Mouse (Mus musculus): Measurements from ENCODE around the gene Sipa1l1. TPM values are rescaled to one million over a fixed set of nuclear protein-coding genes. Genes with fewer than 3 reads are reported as not detected.

Sipa1l1 gene
- polyA plus RNA-seq, 1 experiment from 2014 or later = 25.6 TPM

GRCm38 (mm10) chr12:82196615-82197146, 27.6 kb downstream of the Sipa1l1 start:
- no peaks in the 10 kb centered on the region for H3K27me3 ChIP-seq
- no peak overlapping the region for H3K4me2 ChIP-seq (replicated peaks)
- H3K4me3 ChIP-seq = no peak overlapping the region
- 0 out of 2 replicates have a peak overlapping the region, but pooled peaks have one; percentile 8 for H3K27ac ChIP-seq (replicated peaks)
- no peak overlapping the region for H3K9ac ChIP-seq (replicated peaks)
- no peaks in the 10 kb centered on the region for H3K36me3 ChIP-seq
- ATAC-seq (replicated peaks) = 0 out of 2 replicates have a peak, but pooled peaks have one; percentile 35
- peaks cover 11% of the 10 kb centered on the region for H3K4me1 ChIP-seq
- 20% methylated on average over 7 of the region's 7 CpGs for WGBS
- no peaks in the 10 kb centered on the region for H3K9me3 ChIP-seq

GRCm38 (mm10) chr12:82197207-82197606, 28.1 kb downstream of the Sipa1l1 start:
- Histone ChIP-seq H3K4me2 (replicated peaks) (no peak overlapping the region), H3K27ac (replicated peaks) (no peak overlapping the region), H3K36me3 (no peaks in the 10 kb centered on the region), H3K9ac (replicated peaks) (no peak overlapping the region), H3K9me3 (no peaks in the 10 kb centered on the region), H3K4me1 (peaks cover 11% of the 10 kb centered on the region), H3K27me3 (no peaks in the 10 kb centered on the region), H3K4me3 (no peak overlapping the region)
- no peak for ATAC-seq (replicated peaks)
- 72% methylated on average over 2 of the region's 2 CpGs for WGBS

- WGBS = 92% methylated on average over 6 of the region's 6 CpGs
Observed at GRCm38 (mm10) chr12:82199286-82199685, 30.2 kb downstream of the Sipa1l1 start.

GRCm38 (mm10) chr12:82204106-82204505, 35.0 kb downstream of the Sipa1l1 start:
- Histone ChIP-seq H3K4me3 (no peak overlapping the region), H3K27ac (replicated peaks) (no peak overlapping the region), H3K9me3 (no peaks in the 10 kb centered on the region), H3K27me3 (no peaks in the 10 kb centered on the region), H3K36me3 (no peaks in the 10 kb centered on the region), H3K4me1 (no peaks in the 10 kb centered on the region), H3K4me2 (replicated peaks) (no peak overlapping the region), H3K9ac (replicated peaks) (no peak overlapping the region)
- ATAC-seq (replicated peaks) = no peak
- 80% methylated on average over 6 of the region's 6 CpGs for WGBS

More at GRCm38 (mm10) chr12:82199286-82199685, 30.2 kb downstream of the Sipa1l1 start:
- no peak overlapping the region for H3K4me3 ChIP-seq
- no peaks in the 10 kb centered on the region for H3K27me3 ChIP-seq
- no peaks in the 10 kb centered on the region for H3K36me3 ChIP-seq
- no peaks in the 10 kb centered on the region for H3K9me3 ChIP-seq
- H3K9ac ChIP-seq (replicated peaks) = no peak overlapping the region
- no peak for ATAC-seq (replicated peaks)
- H3K4me2 ChIP-seq (replicated peaks) = no peak overlapping the region
- H3K4me1 ChIP-seq = peaks cover 8% of the 10 kb centered on the region
- no peak overlapping the region for H3K27ac ChIP-seq (replicated peaks)

GRCm38 (mm10) chr12:82206857-82207647, 37.9 kb downstream of the Sipa1l1 start:
- WGBS = 96% methylated on average over 8 of the region's 8 CpGs
- Histone ChIP-seq H3K9ac (replicated peaks) (no peak overlapping the region), H3K4me2 (replicated peaks) (no peak overlapping the region), H3K27ac (replicated peaks) (no peak overlapping the region), H3K4me3 (no peak overlapping the region), H3K36me3 (no peaks in the 10 kb centered on the region), H3K9me3 (no peaks in the 10 kb centered on the region), H3K27me3 (no peaks in the 10 kb centered on the region), H3K4me1 (no peaks in the 10 kb centered on the region)
- no peak for ATAC-seq (replicated peaks)

GRCm38 (mm10) chr12:82208046-82208445, 38.9 kb downstream of the Sipa1l1 start:
- H3K36me3 ChIP-seq = no peaks in the 10 kb centered on the region
- H3K27me3 ChIP-seq = no peaks in the 10 kb centered on the region
- H3K27ac ChIP-seq (replicated peaks) = no peak overlapping the region
- H3K9ac ChIP-seq (replicated peaks) = no peak overlapping the region
- no peak overlapping the region for H3K4me3 ChIP-seq
- no peaks in the 10 kb centered on the region for H3K4me1 ChIP-seq
- no peak overlapping the region for H3K4me2 ChIP-seq (replicated peaks)
- no peak for ATAC-seq (replicated peaks)
- WGBS = 83% methylated on average over 3 of the region's 3 CpGs
- H3K9me3 ChIP-seq = no peaks in the 10 kb centered on the region

- no peaks in the 10 kb centered on the region for H3K4me1 ChIP-seq
- H3K4me3 ChIP-seq = no peak overlapping the region
- H3K36me3 ChIP-seq = no peaks in the 10 kb centered on the region
- no peaks in the 10 kb centered on the region for H3K27me3 ChIP-seq
- no peak overlapping the region for H3K4me2 ChIP-seq (replicated peaks)
- 87% methylated on average over 4 of the region's 4 CpGs for WGBS
- ATAC-seq (replicated peaks) = no peak
- no peaks in the 10 kb centered on the region for H3K9me3 ChIP-seq
- no peak overlapping the region for H3K9ac ChIP-seq (replicated peaks)
- H3K27ac ChIP-seq (replicated peaks) = no peak overlapping the region
Observed at GRCm38 (mm10) chr12:82208611-82209010, 39.5 kb downstream of the Sipa1l1 start.

- H3K27ac ChIP-seq (replicated peaks) = no peak overlapping the region
- WGBS = 74% methylated on average over 2 of the region's 2 CpGs
- H3K4me3 ChIP-seq = no peak overlapping the region
- H3K4me1 ChIP-seq = no peaks in the 10 kb centered on the region
- H3K27me3 ChIP-seq = no peaks in the 10 kb centered on the region
- no peak for ATAC-seq (replicated peaks)
- H3K9ac ChIP-seq (replicated peaks) = no peak overlapping the region
- H3K4me2 ChIP-seq (replicated peaks) = no peak overlapping the region
- H3K36me3 ChIP-seq = no peaks in the 10 kb centered on the region
- H3K9me3 ChIP-seq = no peaks in the 10 kb centered on the region
Observed at GRCm38 (mm10) chr12:82209753-82210152, 40.6 kb downstream of the Sipa1l1 start.

GRCm38 (mm10) chr12:82213056-82213455, 43.9 kb downstream of the Sipa1l1 start:
- no peaks in the 10 kb centered on the region for H3K36me3 ChIP-seq
- H3K4me1 ChIP-seq = no peaks in the 10 kb centered on the region
- H3K9me3 ChIP-seq = no peaks in the 10 kb centered on the region
- H3K9ac ChIP-seq (replicated peaks) = no peak overlapping the region
- no peak overlapping the region for H3K4me2 ChIP-seq (replicated peaks)
- H3K27ac ChIP-seq (replicated peaks) = no peak overlapping the region
- H3K27me3 ChIP-seq = no peaks in the 10 kb centered on the region
- no peak for ATAC-seq (replicated peaks)
- H3K4me3 ChIP-seq = no peak overlapping the region
- WGBS = 66% methylated on average over 2 of the region's 2 CpGs

GRCm38 (mm10) chr12:82214916-82215315, 45.8 kb downstream of the Sipa1l1 start:
- Histone ChIP-seq H3K9ac (replicated peaks) (no peak overlapping the region), H3K4me1 (no peaks in the 10 kb centered on the region), H3K4me2 (replicated peaks) (no peak overlapping the region), H3K4me3 (no peak overlapping the region), H3K27me3 (no peaks in the 10 kb centered on the region), H3K36me3 (no peaks in the 10 kb centered on the region), H3K9me3 (no peaks in the 10 kb centered on the region), H3K27ac (replicated peaks) (no peak overlapping the region)
- WGBS = 79% methylated on average over 5 of the region's 5 CpGs
- no peak for ATAC-seq (replicated peaks)

- no peak overlapping the region for H3K4me2 ChIP-seq (replicated peaks)
- ATAC-seq (replicated peaks) = no peak
- WGBS = 80% methylated on average over 6 of the region's 6 CpGs
- no peaks in the 10 kb centered on the region for H3K36me3 ChIP-seq
- H3K4me1 ChIP-seq = no peaks in the 10 kb centered on the region
- H3K27ac ChIP-seq (replicated peaks) = no peak overlapping the region
- no peak overlapping the region for H3K4me3 ChIP-seq
- no peak overlapping the region for H3K9ac ChIP-seq (replicated peaks)
- no peaks in the 10 kb centered on the region for H3K9me3 ChIP-seq
- H3K27me3 ChIP-seq = no peaks in the 10 kb centered on the region
Observed at GRCm38 (mm10) chr12:82216801-82217553, 47.9 kb downstream of the Sipa1l1 start.

- no peaks in the 10 kb centered on the region for H3K4me1 ChIP-seq
- no peak overlapping the region for H3K9ac ChIP-seq (replicated peaks)
- H3K9me3 ChIP-seq = no peaks in the 10 kb centered on the region
- no peak for ATAC-seq (replicated peaks)
- no peaks in the 10 kb centered on the region for H3K36me3 ChIP-seq
- no peak overlapping the region for H3K4me3 ChIP-seq
- no peaks in the 10 kb centered on the region for H3K27me3 ChIP-seq
- 95% methylated on average over 7 of the region's 7 CpGs for WGBS
- no peak overlapping the region for H3K27ac ChIP-seq (replicated peaks)
- no peak overlapping the region for H3K4me2 ChIP-seq (replicated peaks)
Observed at GRCm38 (mm10) chr12:82218201-82218600, 49.1 kb downstream of the Sipa1l1 start.

All from forebrain, embryonic 15.5 days (tissue).